Mouse (Mus musculus) lung, postnatal 36 days (tissue): ENCODE measurements around the gene Asb2.

ENCODE experiments used
- DNase-seq: peaks from one replicate; pipeline ENCODE4 v3.0.0; 2022; ENCODE audit warnings: mixed read lengths

The Asb2 gene

GRCm38 (mm10) chr12:103360812-103361211, 5.0 kb upstream of the Asb2 start:
- DNase-seq, result no peak

GRCm38 (mm10) chr12:103358951-103359801, 3.4 kb upstream of the Asb2 start:
- no peak for DNase-seq

- no peak for DNase-seq
These were observed 2.4 kb upstream of the Asb2 start for GRCm38 (mm10) chr12:103358216-103358615.

DNA sequence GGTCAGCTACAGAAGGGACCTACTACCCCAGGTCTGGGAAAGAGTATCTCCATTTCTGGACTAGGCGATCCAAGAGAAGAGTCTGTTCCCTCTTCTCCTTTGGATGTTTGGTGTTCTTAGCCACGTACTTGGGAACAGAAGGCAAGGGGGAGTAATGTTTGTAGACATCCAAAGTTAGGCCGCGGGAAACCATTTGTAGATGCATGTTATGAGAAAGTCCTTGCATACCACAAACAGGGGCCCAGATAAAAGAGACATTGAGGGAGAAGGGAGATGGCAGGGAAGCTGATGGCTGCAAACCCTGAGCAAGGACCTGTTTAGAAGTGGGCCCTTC, 581 bp upstream of the Asb2 start:
- no peak for DNase-seq

- DNase-seq, result no peak
These were observed 2.3 kb downstream of the Asb2 start for GRCm38 (mm10) chr12:103353538-103353937.

GRCm38 (mm10) chr12:103352735-103353134, 3.1 kb downstream of the Asb2 start:
- no peak for DNase-seq

DNA sequence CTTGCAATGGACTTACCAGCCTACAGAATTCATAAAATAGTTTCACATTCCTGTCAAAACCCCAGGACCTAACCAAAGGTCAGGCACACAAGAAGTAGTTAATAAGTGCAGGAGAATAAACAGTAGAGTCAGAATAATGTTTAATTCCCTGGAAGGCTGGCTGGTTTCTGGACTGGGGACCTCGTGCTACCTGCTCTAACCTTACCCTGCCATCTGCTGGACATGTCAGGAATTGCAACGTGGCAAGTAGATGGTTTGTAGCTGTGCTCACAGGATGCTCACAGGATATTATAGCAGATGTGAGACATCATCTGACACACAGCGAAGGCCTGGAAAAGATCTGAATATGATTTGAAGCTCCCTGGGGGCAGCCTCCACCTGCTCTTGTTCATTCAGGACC, 7.3 kb downstream of the Asb2 start:
- peak; percentile 90 for DNase-seq

DNA sequence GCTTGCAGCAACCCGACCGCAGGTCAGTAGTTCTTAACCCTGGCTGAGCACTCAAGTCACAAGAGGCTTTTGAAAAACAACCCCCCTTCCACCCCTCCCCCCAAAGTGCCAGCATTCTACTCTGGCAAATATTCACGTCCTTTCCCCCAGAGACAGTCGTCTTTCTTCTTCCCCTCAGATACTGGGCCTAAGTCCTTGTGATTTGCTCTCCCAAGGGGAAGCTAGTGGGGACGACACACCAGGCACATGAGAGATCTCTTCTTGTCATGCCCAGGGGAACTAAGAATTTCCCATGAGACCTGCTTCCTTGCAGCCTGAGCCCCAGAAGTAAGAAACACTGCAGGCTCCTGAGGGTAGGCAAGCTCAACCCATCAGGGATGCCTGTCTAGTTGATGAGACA, 8.4 kb downstream of the Asb2 start:
- DNase-seq, result no peak

DNA sequence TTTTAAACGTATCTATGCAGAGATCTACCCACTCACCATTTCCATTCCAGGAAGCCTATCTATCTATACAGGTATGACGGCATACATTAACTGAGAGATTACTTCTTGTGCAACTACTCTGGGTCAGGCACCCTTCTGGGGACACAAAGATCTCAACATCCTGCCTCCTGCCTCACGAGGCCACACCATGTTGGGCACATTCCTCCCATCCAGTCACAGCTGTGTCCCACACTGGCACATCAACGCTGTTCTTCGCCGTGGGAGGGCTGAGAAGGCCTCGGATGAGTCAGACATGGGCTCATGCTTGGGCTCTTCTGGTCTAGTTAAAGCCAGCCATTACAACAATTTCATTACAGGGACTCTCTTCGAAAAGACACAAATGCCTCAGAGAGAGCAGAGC, 8.9 kb downstream of the Asb2 start:
- DNase-seq, result no peak

DNA sequence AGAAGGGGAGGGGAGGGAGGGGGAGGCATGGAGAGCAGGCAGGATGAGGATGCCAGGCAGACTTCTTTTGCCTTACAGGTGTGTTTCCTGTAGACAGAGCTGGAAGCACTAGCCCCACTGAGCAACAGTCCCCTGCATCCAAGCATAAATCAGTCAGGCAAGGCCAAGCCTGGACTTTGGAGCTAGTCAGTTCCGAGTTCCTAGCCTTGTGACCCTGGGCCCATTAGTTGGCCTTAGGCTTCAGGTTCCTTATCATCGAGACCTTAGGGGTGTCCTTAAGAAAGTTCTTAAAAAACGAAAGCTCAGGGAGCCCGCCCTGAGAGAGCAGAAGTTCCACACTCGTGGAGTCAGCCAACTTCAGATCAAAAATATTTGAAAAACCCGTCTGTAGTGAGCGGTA, 10.9 kb downstream of the Asb2 start:
- no peak for DNase-seq

- peak; percentile 72 for DNase-seq
These were observed 12.3 kb downstream of the Asb2 start for GRCm38 (mm10) chr12:103343456-103343855.

DNA sequence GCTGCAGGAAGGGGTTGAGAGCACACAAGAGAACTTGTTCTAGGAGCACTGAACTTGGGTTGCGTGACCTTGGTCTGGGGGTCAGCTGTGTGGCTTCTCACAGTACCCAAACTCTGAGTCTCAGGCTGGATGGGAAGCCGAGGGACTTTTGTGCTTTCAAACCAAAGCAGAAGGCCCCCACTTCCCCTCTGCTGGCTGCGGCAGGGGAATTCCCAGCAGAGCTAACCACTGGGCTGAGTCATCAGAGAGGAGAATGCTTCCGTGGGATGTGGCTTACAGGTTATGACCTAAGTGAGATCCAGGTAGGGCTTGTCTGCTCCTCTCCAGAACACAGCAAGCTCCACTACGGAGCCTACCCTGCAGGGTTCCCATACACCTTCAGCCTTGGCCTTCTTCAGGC, 14.6 kb downstream of the Asb2 start:
- DNase-seq, result peak; percentile 53

GRCm38 (mm10) chr12:103338162-103338798, 17.5 kb downstream of the Asb2 start:
- no peak for DNase-seq

- no peak for DNase-seq
These were observed 19.0 kb downstream of the Asb2 start for GRCm38 (mm10) chr12:103336766-103337165.

GRCm38 (mm10) chr12:103333426-103333825, 22.4 kb downstream of the Asb2 start:
- no peak for DNase-seq

DNA sequence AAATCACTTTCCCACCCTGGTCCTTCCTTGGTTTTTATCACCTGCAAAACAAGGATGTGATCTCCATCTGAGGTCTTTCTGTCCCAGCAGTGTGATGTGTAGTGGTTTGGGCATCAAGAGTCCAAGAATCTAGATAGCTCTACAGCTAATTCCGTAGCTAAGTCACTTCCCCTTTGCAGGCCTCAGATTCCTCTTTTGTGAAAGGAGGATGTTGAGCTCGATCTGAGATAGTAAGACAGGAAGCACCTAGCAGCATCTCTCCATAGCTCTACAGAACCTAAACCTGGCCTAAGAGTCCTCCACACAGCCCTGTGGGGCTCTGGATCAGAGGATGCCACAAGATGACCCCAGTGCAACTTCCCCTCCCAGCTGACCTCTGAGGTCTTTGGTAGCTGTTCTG, 22.9 kb downstream of the Asb2 start:
- peak; percentile 33 for DNase-seq

DNA sequence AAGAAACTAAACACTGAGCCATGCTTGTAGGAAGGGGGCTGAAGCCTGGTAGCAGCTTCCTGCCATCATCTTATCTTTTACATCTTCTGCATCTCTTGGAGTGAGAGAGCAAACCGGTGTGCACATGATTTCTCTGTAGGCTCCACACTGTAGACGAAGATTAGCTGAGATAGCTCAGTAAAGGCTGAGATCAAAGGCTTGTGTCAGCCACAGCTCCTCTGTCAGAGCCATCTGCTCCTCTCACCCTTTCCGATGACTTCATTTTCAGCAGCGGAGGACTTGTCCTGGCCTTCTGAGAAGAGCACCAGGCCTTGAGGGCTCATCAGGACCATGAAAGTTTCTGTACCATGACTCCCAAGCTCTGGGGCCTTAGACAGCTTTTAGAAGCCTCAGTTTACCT, 24.3 kb downstream of the Asb2 start:
- DNase-seq, result no peak

- DNase-seq, result peak; percentile 73
These were observed 27.2 kb downstream of the Asb2 start for GRCm38 (mm10) chr12:103328448-103329191.

DNA sequence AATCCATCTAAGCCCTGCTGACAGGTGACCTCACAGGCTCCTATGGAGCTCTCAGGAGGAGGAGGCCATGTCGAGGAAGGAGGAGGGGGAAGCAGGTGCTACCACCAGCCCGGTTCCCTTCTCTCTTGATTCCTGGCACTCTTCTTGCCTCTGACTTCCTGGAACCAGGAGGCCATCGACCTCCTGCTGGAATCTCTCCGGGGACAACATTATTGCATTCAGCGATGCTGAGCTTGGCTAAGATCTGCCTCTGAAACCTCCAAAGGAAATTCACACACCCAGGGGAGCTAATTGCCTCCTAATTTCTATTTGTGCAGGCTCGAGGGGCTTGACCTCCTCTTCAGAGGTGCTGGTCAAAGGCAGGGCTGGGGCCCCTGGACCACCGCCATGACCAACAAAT, 28.7 kb downstream of the Asb2 start:
- DNase-seq, result no peak

GRCm38 (mm10) chr12:103326569-103326968, 29.2 kb downstream of the Asb2 start:
- no peak for DNase-seq

GRCm38 (mm10) chr12:103325156-103325857, 30.5 kb downstream of the Asb2 start:
- DNase-seq, result peak; percentile 92

- DNase-seq, result peak; percentile 46
These were observed 33.0 kb downstream of the Asb2 start for GRCm38 (mm10) chr12:103322801-103323200.
